Mouse (Mus musculus): Measurements from ENCODE around the gene Hpgds. TPM values are rescaled to one million over a fixed set of nuclear protein-coding genes. Genes with fewer than 3 reads are reported as not detected.

The Hpgds gene
- total and polyA plus RNA-seq, 2 experiments from 2014 or later = 2.8 to 3.7 TPM

DNA sequence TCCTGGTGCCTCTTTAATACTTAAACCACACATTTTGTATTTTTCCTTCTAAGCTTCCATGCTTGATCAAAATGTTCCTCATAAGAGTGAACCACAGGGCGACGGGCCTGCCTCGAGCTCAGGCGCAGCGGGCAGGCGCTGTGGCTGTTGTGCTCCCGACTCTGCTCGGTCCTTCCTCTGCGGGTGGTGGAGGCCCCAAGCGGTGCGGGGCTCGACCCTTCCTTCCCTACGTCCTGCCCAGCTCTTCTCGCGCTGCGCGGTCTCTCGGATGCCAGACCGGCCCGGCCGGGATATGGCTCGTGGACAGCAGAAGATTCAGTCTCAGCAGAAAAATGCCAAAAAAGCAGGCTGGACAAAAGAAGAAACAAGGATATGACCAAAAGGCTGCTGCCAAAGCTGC, 6.0 kb upstream of the Hpgds start:
- H3K9ac ChIP-seq (replicated peaks; ENCODE audit: low read length, poor library complexity, severe bottlenecking) = no peak overlapping the region
- TF ChIP-seq CTCF (IDR thresholded peaks at IDR 0.05) = no peak
- H3K9me3 ChIP-seq (ENCODE audit: low read length) = no peaks in the 10 kb centered on the region
- DNase-seq (ENCODE audit: low spot score) = no peak
- peak overlapping the region; percentile 20 for H3K4me3 ChIP-seq (ENCODE audit: low read depth, low read length)
- H3K27ac ChIP-seq (ENCODE audit: low read depth, low read length) = no peak overlapping the region
- H3K4me2 ChIP-seq (ENCODE audit: low read depth, low read length, poor library complexity, severe bottlenecking) = peak overlapping the region; percentile 29; the same call in 1 of the 2 replicates
- WGBS = 12% methylated on average over 22 of the region's 22 CpGs
- H3K36me3 ChIP-seq (ENCODE audit: insufficient read depth, low read length) = no peaks in the 10 kb centered on the region
- ATAC-seq (ENCODE audit: low FRiP score) = no peak
- no peaks in the 10 kb centered on the region for H3K4me1 ChIP-seq (ENCODE audit: insufficient read depth, low read length)
- H3K27me3 ChIP-seq (ENCODE audit: insufficient read depth, low read length) = no peaks in the 10 kb centered on the region

DNA sequence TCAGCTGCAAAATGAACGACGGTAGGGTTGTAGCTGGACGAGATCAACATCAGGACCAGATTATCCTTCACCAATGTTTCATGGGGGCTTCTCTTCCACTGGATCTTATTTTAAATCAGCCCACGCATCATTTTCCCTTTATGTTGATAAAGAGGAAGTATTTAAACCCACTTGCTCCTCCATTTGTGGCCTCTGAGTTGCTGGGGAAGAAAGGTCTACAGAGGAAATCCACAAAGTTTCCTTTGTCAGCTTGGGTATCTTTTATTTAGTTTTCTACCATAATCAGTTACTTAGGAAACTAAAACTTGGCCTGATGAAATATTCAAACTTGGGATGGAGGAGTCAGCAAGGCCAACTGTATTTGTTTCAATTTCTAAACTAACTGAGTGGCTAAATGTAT, 1.7 kb upstream of the Hpgds start:
- no peak overlapping the region for H3K4me2 ChIP-seq (ENCODE audit: low read depth, low read length, poor library complexity, severe bottlenecking)
- H3K27me3 ChIP-seq (ENCODE audit: insufficient read depth, low read length) = no peaks in the 10 kb centered on the region; the same call in 1 of the 2 replicates
- H3K4me1 ChIP-seq (ENCODE audit: insufficient read depth, low read length) = peaks cover 5% of the 10 kb centered on the region; the same call in 1 of the 2 replicates
- TF ChIP-seq CTCF (IDR thresholded peaks at IDR 0.05) = no peak
- H3K9me3 ChIP-seq (ENCODE audit: low read length) = no peaks in the 10 kb centered on the region
- no peak overlapping the region for H3K4me3 ChIP-seq (ENCODE audit: low read depth, low read length)
- ATAC-seq (ENCODE audit: low FRiP score) (no peak), DNase-seq (ENCODE audit: low spot score) (no peak)
- no peak overlapping the region for H3K27ac ChIP-seq (ENCODE audit: low read depth, low read length)
- H3K36me3 ChIP-seq (ENCODE audit: insufficient read depth, low read length) = no peaks in the 10 kb centered on the region
- no peak overlapping the region for H3K9ac ChIP-seq (replicated peaks; ENCODE audit: low read length, poor library complexity, severe bottlenecking)
- WGBS = 92% methylated on average over 4 of the region's 4 CpGs

- ATAC-seq (ENCODE audit: low FRiP score) (no peak), DNase-seq (ENCODE audit: low spot score) (no peak)
- TF ChIP-seq CTCF (IDR thresholded peaks at IDR 0.05) = no peak
- Histone ChIP-seq H3K27me3 (ENCODE audit: insufficient read depth, low read length) (no peaks in the 10 kb centered on the region; the same call in 1 of the 2 replicates), H3K36me3 (ENCODE audit: insufficient read depth, low read length) (no peaks in the 10 kb centered on the region), H3K4me2 (ENCODE audit: low read depth, low read length, poor library complexity, severe bottlenecking) (no peak overlapping the region), H3K27ac (ENCODE audit: low read depth, low read length) (no peak overlapping the region), H3K9ac (replicated peaks; ENCODE audit: low read length, poor library complexity, severe bottlenecking) (no peak overlapping the region), H3K9me3 (ENCODE audit: low read length) (no peaks in the 10 kb centered on the region), H3K4me1 (ENCODE audit: insufficient read depth, low read length) (peaks cover 5% of the 10 kb centered on the region; the same call in 1 of the 2 replicates), H3K4me3 (ENCODE audit: low read depth, low read length) (no peak overlapping the region)
- WGBS = 91% methylated on average over 1 of the region's 1 CpGs
Observed at GRCm38 (mm10) chr6:65142316-65142715, 2.4 kb downstream of the Hpgds start.

- Histone ChIP-seq H3K27ac (ENCODE audit: low read depth, low read length) (no peak overlapping the region), H3K4me1 (ENCODE audit: insufficient read depth, low read length) (peaks cover 5% of the 10 kb centered on the region; the same call in 1 of the 2 replicates), H3K9ac (replicated peaks; ENCODE audit: low read length, poor library complexity, severe bottlenecking) (no peak overlapping the region), H3K4me3 (ENCODE audit: low read depth, low read length) (no peak overlapping the region), H3K9me3 (ENCODE audit: low read length) (no peaks in the 10 kb centered on the region), H3K27me3 (ENCODE audit: insufficient read depth, low read length) (no peaks in the 10 kb centered on the region; the same call in 1 of the 2 replicates), H3K4me2 (ENCODE audit: low read depth, low read length, poor library complexity, severe bottlenecking) (no peak overlapping the region), H3K36me3 (ENCODE audit: insufficient read depth, low read length) (no peaks in the 10 kb centered on the region)
- WGBS = 41% methylated on average over 6 of the region's 6 CpGs
- no peak for ATAC-seq (ENCODE audit: low FRiP score)
- no peak for DNase-seq (ENCODE audit: low spot score)
- no peak for TF ChIP-seq CTCF (IDR thresholded peaks at IDR 0.05)
Observed at GRCm38 (mm10) chr6:65140750-65141243, 3.9 kb downstream of the Hpgds start.

GRCm38 (mm10) chr6:65140082-65140749, 4.5 kb downstream of the Hpgds start:
- DNase-seq (ENCODE audit: low spot score) (no peak), ATAC-seq (ENCODE audit: low FRiP score) (no peak)
- Histone ChIP-seq H3K4me3 (ENCODE audit: low read depth, low read length) (no peak overlapping the region), H3K9me3 (ENCODE audit: low read length) (no peaks in the 10 kb centered on the region), H3K4me1 (ENCODE audit: insufficient read depth, low read length) (peaks cover 5% of the 10 kb centered on the region; the same call in 1 of the 2 replicates), H3K9ac (replicated peaks; ENCODE audit: low read length, poor library complexity, severe bottlenecking) (no peak overlapping the region), H3K4me2 (ENCODE audit: low read depth, low read length, poor library complexity, severe bottlenecking) (no peak overlapping the region), H3K36me3 (ENCODE audit: insufficient read depth, low read length) (no peaks in the 10 kb centered on the region), H3K27ac (ENCODE audit: low read depth, low read length) (no peak overlapping the region), H3K27me3 (ENCODE audit: insufficient read depth, low read length) (no peaks in the 10 kb centered on the region; the same call in 1 of the 2 replicates)
- 13% methylated on average over 5 of the region's 5 CpGs for WGBS
- TF ChIP-seq CTCF (IDR thresholded peaks at IDR 0.05) = no peak

DNA sequence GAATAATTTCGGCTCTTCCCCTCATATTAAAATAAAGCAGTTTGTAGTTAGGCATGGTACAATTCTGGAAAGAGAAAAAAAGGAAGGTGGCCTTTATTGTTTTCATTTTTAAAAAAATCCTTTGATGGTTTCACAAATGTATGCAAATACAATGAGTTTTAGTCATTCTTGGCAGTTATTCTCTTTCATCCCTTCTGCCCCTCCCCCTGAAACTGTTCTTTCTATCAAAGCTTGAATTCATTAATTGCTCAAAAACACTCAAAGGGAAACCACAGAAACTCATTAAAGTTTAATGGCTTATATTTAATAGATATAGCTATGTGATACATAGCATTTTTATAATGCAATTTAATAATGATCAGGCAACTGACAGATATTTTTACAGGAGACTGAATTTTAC, 6.5 kb downstream of the Hpgds start:
- Histone ChIP-seq H3K9me3 (ENCODE audit: low read length) (no peaks in the 10 kb centered on the region), H3K4me2 (ENCODE audit: low read depth, low read length, poor library complexity, severe bottlenecking) (no peak overlapping the region), H3K4me3 (ENCODE audit: low read depth, low read length) (no peak overlapping the region), H3K27me3 (ENCODE audit: insufficient read depth, low read length) (no peaks in the 10 kb centered on the region), H3K36me3 (ENCODE audit: insufficient read depth, low read length) (no peaks in the 10 kb centered on the region), H3K4me1 (ENCODE audit: insufficient read depth, low read length) (no peaks in the 10 kb centered on the region), H3K9ac (replicated peaks; ENCODE audit: low read length, poor library complexity, severe bottlenecking) (no peak overlapping the region), H3K27ac (ENCODE audit: low read depth, low read length) (no peak overlapping the region)
- 63% methylated on average over 1 of the region's 1 CpGs for WGBS
- DNase-seq (ENCODE audit: low spot score) = peak; percentile 13
- TF ChIP-seq CTCF (IDR thresholded peaks at IDR 0.05) = no peak
- no peak for ATAC-seq (ENCODE audit: low FRiP score)
